Mouse (Mus musculus) liver, adult 2 months (tissue): ENCODE data around the gene Asl.

ENCODE experiments used
- CTCF ChIP-seq: fragments of 200-500 bp; IDR thresholded peaks from 2 replicates; pipeline ENCODE4 v1.5.1; 2011; ENCODE audit warnings: low read depth, low read length, control low read depth
- POLR2A ChIP-seq: fragments of 200-500 bp; IDR thresholded peaks from 2 replicates; pipeline ENCODE4 v1.6.1; 2011; ENCODE audit warnings: low read length, control low read depth; ENCODE audit not compliant: insufficient read depth; ENCODE audit errors: extremely low read depth

DNA sequence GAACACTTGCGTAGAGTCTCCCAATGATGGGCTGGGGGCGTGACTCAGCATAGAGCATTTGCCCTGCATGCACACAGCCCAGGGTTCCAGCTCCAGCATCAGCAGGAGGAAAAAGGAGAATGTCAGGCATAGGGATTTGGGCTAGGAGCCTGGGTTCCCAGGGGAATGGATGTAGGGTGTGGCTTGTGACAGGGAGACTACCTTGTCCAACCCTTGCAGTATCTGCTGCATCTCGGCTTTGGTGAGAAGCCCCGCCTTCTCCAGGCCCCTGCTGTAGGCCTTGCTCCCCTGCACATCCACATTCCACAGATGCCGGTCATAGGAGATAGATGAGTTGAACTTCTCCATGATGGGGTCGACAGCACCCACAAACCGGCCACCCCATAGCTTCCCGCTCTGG, 9.6 kb downstream of the Asl start:
- TF ChIP-seq CTCF: no peak
- no peak for TF ChIP-seq POLR2A
